11 mouse cellular contexts compared by ENCODE assay signal in the genomic region with DNA sequence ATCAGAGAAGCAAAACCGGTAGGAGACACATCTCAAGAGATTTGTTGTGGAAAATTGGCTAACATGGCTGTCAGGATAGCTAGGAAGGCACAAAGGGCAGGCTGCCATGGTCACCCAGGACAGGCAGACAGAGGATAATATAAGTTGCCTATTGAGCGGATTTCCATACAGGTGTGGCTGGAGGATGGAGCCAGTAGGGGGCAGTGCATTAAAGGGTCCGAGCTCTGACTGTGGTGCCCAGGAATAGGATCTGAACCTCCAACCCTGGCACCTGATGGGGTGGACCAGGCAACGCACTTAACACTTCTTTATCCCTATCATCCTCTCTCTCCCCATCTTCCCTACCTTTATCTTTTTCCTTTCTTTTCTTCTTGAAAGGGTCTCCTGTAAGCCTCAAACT. TPM values are rescaled to one million over a fixed set of nuclear protein-coding genes. Genes with fewer than 3 reads are reported as not detected.
DNase-seq lines count a peak whose midpoint lies in the region; TF ChIP-seq lines count a peak whose summit lies in the region.
"Had no signal": no experiment of that assay in that cellular context is flagged by ENCODE, and none has a peak within 500 bp of the region (broad histone marks: within the 10 kb centered on the region; RNA-seq: fewer than 3 reads in every experiment).

No protein-coding gene starts in this region.

- WGBS in lung, adult 2 months = 39% methylated on average over 4 of the region's 4 CpGs

- H3K4me1 ChIP-seq in lung, adult 2 months (ENCODE audit: control insufficient read depth, insufficient read depth, low read length) = no peaks in the 10 kb centered on the region
- H3K4me1 ChIP-seq: midbrain, embryonic 12.5 days had no signal

- H3K4me3 ChIP-seq in lung, adult 2 months (replicated peaks; ENCODE audit: extremely low read depth, low read depth, low read length) = no peak overlapping the region
- H3K4me3 ChIP-seq: midbrain, embryonic 12.5 days had no signal

- peak; percentile 62 for TF ChIP-seq CTCF in lung, adult 2 months (IDR thresholded peaks at IDR 0.05; ENCODE audit: insufficient read depth, low read length)

- TF ChIP-seq POLR2A in lung, adult 2 months (IDR thresholded peaks at IDR 0.05; ENCODE audit: borderline replicate concordance, extremely low read depth, low read depth, low read length) = no peak

- DNase-seq in cerebellum, postnatal 10 days = peak; percentile 30 to 32
- no peak for DNase-seq in cerebellum, adult 9-10 months
- no peak for DNase-seq in lung, adult 2 months
- no peak for DNase-seq in lung, postnatal 25 days (ENCODE audit: low spot score)
- DNase-seq in kidney, postnatal 10 days = peak; percentile 45
- peak; percentile 56 for DNase-seq in testis, postnatal 10 days (ENCODE audit: low spot score)
- no peak for DNase-seq in c-Kit-positive CD71-positive TER-119-positive erythroid progenitor cells, embryonic 14.5 days (ENCODE audit: low spot score)
- DNase-seq in cerebellum, postnatal 36 days = no peak
- DNase-seq: cerebellum, adult 2 months; layer of hippocampus, adult 9-11 months had no signal

RNA-seq across cellular contexts. Expression of gene Tcf21, which starts 38.5 kb away (rescaled TPM):
- polyA plus RNA-seq in lung, adult 2 months (2012; rRNA removed) = 190 and 228 TPM in 2 replicates
- polyA plus RNA-seq: midbrain, embryonic 12.5 days had no signal

RNA-seq across cellular contexts. Expression of gene Tbpl1, which starts 49.7 kb away (rescaled TPM):
- 23.4 and 36.4 TPM in 2 replicates for polyA plus RNA-seq in lung, adult 2 months (2012; rRNA removed)

Comparison
In these comparisons a context has a peak if more than half of its experiments do, and no peak if none do; other contexts are left out.
1. DNase-seq: peak in cerebellum, postnatal 10 days (2 of 2), kidney, postnatal 10 days (single experiment) and testis, postnatal 10 days (single experiment); none in cerebellum, adult 9-10 months (single experiment), lung, adult 2 months (single experiment), lung, postnatal 25 days (single experiment), c-Kit-positive CD71-positive TER-119-positive erythroid progenitor cells, embryonic 14.5 days (single experiment) and cerebellum, postnatal 36 days (0 of 2).